ENCODE assay signal across 9 mouse cellular contexts in the genomic region with DNA sequence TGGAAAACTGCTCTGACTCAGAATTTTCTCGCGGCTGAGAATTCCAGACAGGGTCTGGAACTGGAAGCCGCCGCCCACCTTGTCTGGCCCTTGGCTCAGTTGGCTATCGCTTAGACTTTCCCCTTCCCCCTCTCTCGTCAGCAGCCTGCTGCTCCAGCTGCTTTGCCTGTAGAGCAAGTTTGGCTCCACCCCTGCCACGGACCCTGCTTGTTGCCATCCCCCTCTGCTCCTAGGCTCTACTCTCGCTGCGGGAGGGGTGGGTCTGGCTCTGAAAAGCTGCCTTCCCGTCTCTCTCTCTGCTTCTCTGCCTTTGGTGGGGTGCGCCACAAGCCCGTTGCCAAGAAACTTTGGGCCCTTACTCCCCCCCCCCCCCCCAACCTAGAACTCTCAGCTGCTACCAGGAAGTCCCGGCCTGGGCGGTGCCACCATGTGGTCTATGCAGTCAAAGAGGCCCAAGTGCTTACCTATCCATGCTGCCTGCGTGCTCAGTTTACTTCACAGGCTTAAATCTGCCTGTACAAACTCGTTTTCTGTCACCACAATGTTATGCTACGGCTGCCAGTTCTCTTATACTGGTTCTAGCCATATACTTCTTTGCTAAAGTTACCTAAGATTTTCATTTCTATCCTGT. TPM values are rescaled to one million over a fixed set of nuclear protein-coding genes. Genes with fewer than 3 reads are reported as not detected.
A peak's percentile ranks its signal among the peaks of the same experiment; 100 is the strongest.
DNase-seq lines count a peak whose midpoint lies in the region; ATAC-seq and TF ChIP-seq lines count a peak whose summit lies in the region.
"Had no signal": no experiment of that assay in that cellular context is flagged by ENCODE, and none has a peak within 500 bp of the region (broad histone marks: within the 10 kb centered on the region; RNA-seq: fewer than 3 reads in every experiment).

No protein-coding gene starts in this region.

- peak overlapping the region; percentile 16; the same call in 1 of the 2 replicates for H3K4me2 ChIP-seq in forebrain, embryonic 13.5 days
- no peak overlapping the region for H3K4me2 ChIP-seq in forebrain, embryonic 14.5 days (ENCODE audit: low read length)
- H3K4me2 ChIP-seq in lung, embryonic 15.5 days = peak overlapping the region; percentile 54

- no peak for ATAC-seq in forebrain, embryonic 13.5 days
- ATAC-seq in forebrain, embryonic 14.5 days = no peak
- ATAC-seq in lung, embryonic 15.5 days (ENCODE audit: borderline replicate concordance, extremely low read depth, low FRiP score, low TSS enrichment) = peak; percentile 84

- peaks cover 26% of the 10 kb centered on the region for H3K9me3 ChIP-seq in forebrain, embryonic 13.5 days (replicated peaks)
- peaks cover 16% of the 10 kb centered on the region for H3K9me3 ChIP-seq in forebrain, embryonic 14.5 days (replicated peaks; ENCODE audit: control insufficient read depth, low read length)
- H3K9me3 ChIP-seq in heart, embryonic 10.5 days = no peaks in the 10 kb centered on the region
- H3K9me3 ChIP-seq in lung, embryonic 15.5 days = no peaks in the 10 kb centered on the region

- H3K36me3 ChIP-seq in forebrain, embryonic 13.5 days (ENCODE audit: poor library complexity, severe bottlenecking) = no peaks in the 10 kb centered on the region
- H3K36me3 ChIP-seq in forebrain, embryonic 14.5 days (ENCODE audit: control insufficient read depth, insufficient read depth, low read length) = no peaks in the 10 kb centered on the region
- no peaks in the 10 kb centered on the region for H3K36me3 ChIP-seq in heart, embryonic 10.5 days
- H3K36me3 ChIP-seq in lung, embryonic 15.5 days = no peaks in the 10 kb centered on the region

- no peak for TF ChIP-seq CTCF in left cerebral cortex, adult 2 months (IDR thresholded peaks at IDR 0.05)

- no peak overlapping the region for H3K4me3 ChIP-seq in forebrain, embryonic 13.5 days
- H3K4me3 ChIP-seq in forebrain, embryonic 14.5 days (ENCODE audit: low read depth, low read length) = no peak overlapping the region
- H3K4me3 ChIP-seq in heart, embryonic 10.5 days = peak overlapping the region; percentile 61
- peak overlapping the region; percentile 30 for H3K4me3 ChIP-seq in lung, embryonic 15.5 days
- H3K4me3 ChIP-seq in left cerebral cortex, adult 2 months = no peak overlapping the region

- no peaks in the 10 kb centered on the region for H3K4me1 ChIP-seq in forebrain, embryonic 13.5 days
- H3K4me1 ChIP-seq in forebrain, embryonic 14.5 days (ENCODE audit: control insufficient read depth, insufficient read depth, low read length) = no peaks in the 10 kb centered on the region
- no peaks in the 10 kb centered on the region for H3K4me1 ChIP-seq in heart, embryonic 10.5 days
- H3K4me1 ChIP-seq in lung, embryonic 15.5 days = peaks cover 4% of the 10 kb centered on the region; the same call in 1 of the 2 replicates

- intact Hi-C loops in left cerebral cortex, adult 2 months (cut with DNase I) = no loop called here

- no peak for DNase-seq in forebrain, embryonic 14.5 days (ENCODE audit: low spot score)
- peak; percentile 90 for DNase-seq in heart, embryonic 10.5 days (ENCODE audit: low spot score)
- DNase-seq in kidney, adult 8-10 months = peak; percentile 3 to 4
- DNase-seq in skeletal muscle tissue, adult 2 months (ENCODE audit: low read depth, low spot score) = peak; percentile 3
- no peak for DNase-seq in T-cell, adult 2 months (ENCODE audit: low spot score)
- no peak for DNase-seq in left cerebral cortex, adult 2 months (ENCODE audit: extremely low spot score in 1 of 2, low spot score in 2 of 2)

- 8% methylated on average over 16 of the region's 17 CpGs for WGBS in forebrain, embryonic 13.5 days
- 6% methylated on average over 15 of the region's 17 CpGs for WGBS in forebrain, embryonic 14.5 days
- 5% methylated on average over 16 of the region's 17 CpGs for WGBS in heart, embryonic 10.5 days
- WGBS in lung, embryonic 15.5 days = 3% methylated on average over 16 of the region's 17 CpGs

- no peak overlapping the region for H3K27ac ChIP-seq in forebrain, embryonic 13.5 days
- H3K27ac ChIP-seq in forebrain, embryonic 14.5 days (ENCODE audit: low read depth, low read length) = no peak overlapping the region
- H3K27ac ChIP-seq in heart, embryonic 10.5 days = peak overlapping the region; percentile 86
- peak overlapping the region; percentile 58; the same call in 1 of the 2 replicates for H3K27ac ChIP-seq in lung, embryonic 15.5 days
- no peak overlapping the region for H3K27ac ChIP-seq in left cerebral cortex, adult 2 months

- no peaks in the 10 kb centered on the region for H3K27me3 ChIP-seq in forebrain, embryonic 13.5 days
- H3K27me3 ChIP-seq in forebrain, embryonic 14.5 days (replicated peaks; ENCODE audit: control insufficient read depth, insufficient read depth, low read length) = no peaks in the 10 kb centered on the region
- H3K27me3 ChIP-seq in heart, embryonic 10.5 days (ENCODE audit: insufficient read depth, poor library complexity, severe bottlenecking) = no peaks in the 10 kb centered on the region
- H3K27me3 ChIP-seq in lung, embryonic 15.5 days = no peaks in the 10 kb centered on the region

- no peak overlapping the region for H3K9ac ChIP-seq in forebrain, embryonic 13.5 days
- H3K9ac ChIP-seq in forebrain, embryonic 14.5 days (ENCODE audit: low read length) = no peak overlapping the region
- H3K9ac ChIP-seq in lung, embryonic 15.5 days = no peak overlapping the region

RNA-seq across cellular contexts. Expression of a gene that starts 3.7 kb away (rescaled TPM):
- polyA plus RNA-seq in forebrain, embryonic 13.5 days (2015; fragmentation: Nextera tagmentation; extraction: Ambion mirVana) = not detected in 2 replicates
- polyA plus RNA-seq in forebrain, embryonic 14.5 days (2014; fragmentation: Nextera tagmentation; extraction: Ambion mirVana) = not detected in 2 replicates
- 0.43 TPM in 1 of 2 replicates, not detected in the other for polyA plus RNA-seq in heart, embryonic 10.5 days (2016; fragmentation: Nextera tagmentation; extraction: Ambion mirVana)
- 0.15 TPM in 1 of 2 replicates, not detected in the other for polyA plus RNA-seq in lung, embryonic 15.5 days (2015; fragmentation: Nextera tagmentation; extraction: Ambion mirVana)
- not detected for total RNA-seq in left cerebral cortex, adult 2 months (2021)
- total RNA-seq: heart, postnatal 36 days had no signal

RNA-seq across cellular contexts. Expression of a gene that starts 26.8 kb away (rescaled TPM):
- not detected in 2 replicates for polyA plus RNA-seq in forebrain, embryonic 13.5 days (2015; fragmentation: Nextera tagmentation; extraction: Ambion mirVana)
- not detected in 2 replicates for polyA plus RNA-seq in forebrain, embryonic 14.5 days (2014; fragmentation: Nextera tagmentation; extraction: Ambion mirVana)
- not detected in 2 replicates for polyA plus RNA-seq in heart, embryonic 10.5 days (2016; fragmentation: Nextera tagmentation; extraction: Ambion mirVana)
- polyA plus RNA-seq in lung, embryonic 15.5 days (2015; fragmentation: Nextera tagmentation; extraction: Ambion mirVana) = not detected in 2 replicates
- total RNA-seq in left cerebral cortex, adult 2 months (2021) = not detected
- total RNA-seq: heart, postnatal 36 days had no signal

RNA-seq across cellular contexts. Expression of a gene that starts 34.0 kb away (rescaled TPM):
- not detected in 2 replicates for polyA plus RNA-seq in forebrain, embryonic 13.5 days (2015; fragmentation: Nextera tagmentation; extraction: Ambion mirVana)
- not detected in 2 replicates for polyA plus RNA-seq in forebrain, embryonic 14.5 days (2014; fragmentation: Nextera tagmentation; extraction: Ambion mirVana)
- polyA plus RNA-seq in heart, embryonic 10.5 days (2016; fragmentation: Nextera tagmentation; extraction: Ambion mirVana) = not detected in 2 replicates
- polyA plus RNA-seq in lung, embryonic 15.5 days (2015; fragmentation: Nextera tagmentation; extraction: Ambion mirVana) = not detected in 2 replicates
- not detected for total RNA-seq in left cerebral cortex, adult 2 months (2021)
- total RNA-seq: heart, postnatal 36 days had no signal

RNA-seq across cellular contexts. Expression of a gene that starts 46.8 kb away (rescaled TPM):
- not detected in 2 replicates for polyA plus RNA-seq in forebrain, embryonic 13.5 days (2015; fragmentation: Nextera tagmentation; extraction: Ambion mirVana)
- polyA plus RNA-seq in forebrain, embryonic 14.5 days (2014; fragmentation: Nextera tagmentation; extraction: Ambion mirVana) = not detected in 2 replicates
- polyA plus RNA-seq in heart, embryonic 10.5 days (2016; fragmentation: Nextera tagmentation; extraction: Ambion mirVana) = not detected in 2 replicates
- polyA plus RNA-seq in lung, embryonic 15.5 days (2015; fragmentation: Nextera tagmentation; extraction: Ambion mirVana) = not detected in 2 replicates
- not detected for total RNA-seq in left cerebral cortex, adult 2 months (2021)
- total RNA-seq: heart, postnatal 36 days had no signal

RNA-seq across cellular contexts. Expression of a gene that starts 48.5 kb away (rescaled TPM):
- not detected in 2 replicates for polyA plus RNA-seq in forebrain, embryonic 13.5 days (2015; fragmentation: Nextera tagmentation; extraction: Ambion mirVana)
- polyA plus RNA-seq in forebrain, embryonic 14.5 days (2014; fragmentation: Nextera tagmentation; extraction: Ambion mirVana) = not detected in 2 replicates
- not detected in 2 replicates for polyA plus RNA-seq in heart, embryonic 10.5 days (2016; fragmentation: Nextera tagmentation; extraction: Ambion mirVana)
- polyA plus RNA-seq in lung, embryonic 15.5 days (2015; fragmentation: Nextera tagmentation; extraction: Ambion mirVana) = not detected in 2 replicates
- not detected for total RNA-seq in left cerebral cortex, adult 2 months (2021)
- total RNA-seq: heart, postnatal 36 days had no signal

Comparison
In these comparisons a context has a peak if more than half of its experiments do, and no peak if none do; other contexts are left out.
1. H3K27ac ChIP-seq: peak in heart, embryonic 10.5 days (single experiment) and lung, embryonic 15.5 days (single experiment); none in forebrain, embryonic 13.5 days (single experiment), forebrain, embryonic 14.5 days (single experiment) and left cerebral cortex, adult 2 months (single experiment).
2. H3K4me3 ChIP-seq: peak in heart, embryonic 10.5 days (single experiment) and lung, embryonic 15.5 days (single experiment); none in forebrain, embryonic 13.5 days (single experiment), forebrain, embryonic 14.5 days (single experiment) and left cerebral cortex, adult 2 months (single experiment).
3. DNase-seq: peak in heart, embryonic 10.5 days (single experiment), kidney, adult 8-10 months (2 of 2) and skeletal muscle tissue, adult 2 months (single experiment); none in forebrain, embryonic 14.5 days (single experiment), T-cell, adult 2 months (single experiment) and left cerebral cortex, adult 2 months (0 of 2).